Mouse (Mus musculus) right cerebral cortex, adult 18-20 months (tissue): Measurements from ENCODE around the gene Mrpl41.
A peak's percentile ranks its signal among the peaks of the same experiment; 100 is the strongest.

Experiments
- DNase-seq: peaks from one replicate; pipeline ENCODE4 v3.0.0; 2022; ENCODE audit warnings: mixed read lengths

The Mrpl41 gene

DNA sequence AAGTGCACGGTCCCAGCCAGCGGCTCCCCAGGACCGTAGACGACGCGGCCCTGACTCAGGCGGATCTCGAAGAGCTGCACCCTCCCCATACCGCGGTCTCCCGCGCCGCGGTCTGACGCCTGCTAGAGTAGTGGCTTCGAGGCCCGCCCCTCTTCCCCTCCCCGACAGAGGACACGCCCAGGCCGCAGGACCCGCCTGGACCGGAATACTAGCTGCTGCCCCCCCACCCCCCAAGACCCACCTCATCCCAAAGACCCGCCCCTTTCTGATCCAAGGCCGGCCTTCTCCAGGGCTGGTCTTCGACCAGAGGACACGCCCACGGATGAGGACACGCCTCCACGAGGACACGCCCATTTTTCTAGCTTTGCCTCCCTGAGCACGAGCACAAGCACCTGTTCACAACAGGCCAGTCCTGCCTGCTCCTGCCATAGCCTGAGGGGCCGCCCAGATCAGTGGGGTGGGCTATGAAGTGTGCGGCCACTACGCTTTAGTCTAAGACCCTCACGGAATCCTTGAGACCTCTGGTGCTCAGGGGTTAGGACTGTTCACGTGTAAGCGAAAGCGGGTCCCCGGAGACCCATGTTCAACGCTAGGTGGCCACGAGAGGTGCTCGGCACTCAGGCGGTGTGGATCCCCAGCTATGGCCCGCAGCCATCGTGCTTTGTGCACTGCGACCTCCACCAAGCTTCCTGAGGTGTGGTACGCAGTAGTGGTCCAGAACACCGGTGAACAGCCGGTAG is 39.7 kb downstream of the Mrpl41 start, which contains the start of gene Arrdc1:
Arrdc1 (minus strand) TSS at position 196 of the 740 bp plus-strand sequence.
- DNase-seq, result peak; percentile 90

DNA sequence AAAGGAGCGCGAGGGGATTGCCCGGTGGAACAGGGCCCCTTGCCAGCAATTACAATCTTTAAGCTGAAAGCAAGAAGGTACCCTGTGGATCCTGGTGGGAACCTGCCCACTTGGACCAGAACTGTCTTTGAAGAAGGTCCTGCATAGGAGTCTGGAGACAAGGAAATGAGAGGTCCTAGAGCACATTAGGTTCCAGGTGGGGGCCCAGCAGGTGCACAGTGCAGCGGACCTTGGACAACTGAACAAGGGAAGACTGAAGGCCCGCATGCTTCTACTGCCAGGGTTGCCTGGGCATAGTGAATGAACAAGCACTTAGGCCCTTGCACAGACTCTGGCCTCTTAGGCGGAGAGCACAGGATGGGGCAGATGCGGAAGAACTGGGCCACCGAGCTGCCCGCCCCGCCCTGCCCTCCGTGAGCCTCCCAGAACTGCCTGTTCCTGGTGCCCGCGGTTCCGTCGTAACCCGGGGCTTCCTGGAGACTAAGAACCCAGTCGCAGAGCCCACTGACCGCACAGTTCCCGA is 40.4 kb downstream of the Mrpl41 start:
- DNase-seq, result no peak

DNA sequence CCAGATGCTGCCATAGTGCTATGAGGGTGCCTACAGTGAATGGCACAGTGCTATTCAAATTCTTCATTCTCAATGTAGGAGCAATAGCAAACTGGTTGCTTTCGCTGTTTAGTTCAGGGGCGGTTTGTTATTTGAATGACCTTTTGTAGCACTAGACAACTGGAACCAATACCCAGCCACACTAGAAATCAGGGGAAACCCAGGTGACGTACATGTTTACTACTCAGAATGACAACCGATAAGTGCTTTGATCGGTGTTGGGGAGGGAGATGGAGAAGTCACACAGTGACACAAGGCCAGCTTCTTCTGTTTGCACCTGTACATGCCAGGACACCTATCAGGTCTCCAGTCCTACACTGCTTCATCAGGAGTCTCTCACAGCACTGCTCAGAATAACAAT is 45.3 kb downstream of the Mrpl41 start:
- DNase-seq, result no peak

DNA sequence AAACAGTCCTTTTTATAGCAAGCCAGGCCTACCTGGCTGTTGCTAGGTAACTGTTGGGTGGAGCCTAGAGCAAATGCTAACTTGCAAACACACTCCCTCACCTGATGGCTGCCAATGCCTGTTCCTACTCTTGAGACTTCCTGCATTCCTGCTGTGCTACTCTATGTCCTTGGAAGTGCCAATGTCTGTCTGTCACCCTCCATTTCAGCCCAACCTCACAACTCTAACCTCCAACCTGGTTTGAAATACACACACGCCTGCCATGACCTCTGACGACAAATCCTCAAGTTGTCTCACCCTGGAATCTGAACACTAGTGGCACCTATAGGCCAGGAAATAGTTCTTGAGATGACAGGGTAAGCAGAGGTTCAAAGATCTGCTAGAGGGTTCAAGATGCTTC is 45.8 kb downstream of the Mrpl41 start:
- no peak for DNase-seq

DNA sequence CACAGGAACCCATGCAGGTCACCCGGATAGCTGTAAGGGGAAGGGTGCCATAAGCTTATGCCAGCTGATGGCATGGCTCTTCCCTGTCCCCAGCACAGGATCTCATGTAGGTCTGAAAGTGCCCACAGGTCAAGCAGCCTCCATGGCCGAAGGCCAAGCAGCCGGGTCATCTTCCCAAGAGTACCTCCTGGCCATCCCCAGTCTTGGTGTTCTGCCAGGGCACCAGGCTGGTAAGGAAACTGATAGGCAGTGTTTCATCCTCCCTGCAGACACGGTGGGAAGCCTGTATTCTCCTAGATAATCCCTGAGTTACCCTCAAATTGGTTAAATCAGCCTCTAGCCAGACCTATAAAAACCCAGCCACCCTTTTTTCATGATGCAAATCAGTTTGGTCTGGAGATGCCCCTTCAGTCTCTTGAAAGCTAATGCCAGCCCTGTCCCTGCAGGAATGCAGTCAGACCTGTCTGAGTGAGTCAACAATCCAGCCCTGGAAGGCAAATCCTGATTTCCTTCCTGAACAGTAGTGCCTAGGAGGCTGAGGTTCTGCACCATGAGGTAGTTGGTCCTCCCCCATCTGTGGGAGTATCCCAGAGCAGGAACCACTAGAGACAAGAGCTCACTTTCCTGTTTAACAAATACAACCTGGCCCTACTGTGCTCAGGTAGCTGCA is 47.0 kb downstream of the Mrpl41 start:
- no peak for DNase-seq

DNA sequence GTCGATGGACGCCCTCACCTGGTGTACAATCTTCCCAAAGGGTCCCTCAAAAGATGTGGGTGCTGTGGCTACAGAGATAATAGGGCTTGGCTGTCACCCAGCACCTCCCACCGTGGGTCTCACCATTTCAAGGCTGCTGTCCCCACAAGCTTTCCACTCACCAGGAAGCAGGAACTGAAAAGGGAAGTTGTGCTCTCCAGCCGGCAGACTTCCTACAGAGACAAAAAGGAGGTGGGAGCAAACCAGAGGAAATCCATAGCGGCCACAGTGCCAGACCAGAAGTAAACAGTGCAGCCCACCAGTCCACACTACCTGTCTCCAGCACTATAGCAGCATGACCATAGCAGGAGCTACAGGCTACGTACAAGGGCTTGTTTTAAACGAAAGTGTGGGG is 47.9 kb downstream of the Mrpl41 start:
- DNase-seq, result no peak

DNA sequence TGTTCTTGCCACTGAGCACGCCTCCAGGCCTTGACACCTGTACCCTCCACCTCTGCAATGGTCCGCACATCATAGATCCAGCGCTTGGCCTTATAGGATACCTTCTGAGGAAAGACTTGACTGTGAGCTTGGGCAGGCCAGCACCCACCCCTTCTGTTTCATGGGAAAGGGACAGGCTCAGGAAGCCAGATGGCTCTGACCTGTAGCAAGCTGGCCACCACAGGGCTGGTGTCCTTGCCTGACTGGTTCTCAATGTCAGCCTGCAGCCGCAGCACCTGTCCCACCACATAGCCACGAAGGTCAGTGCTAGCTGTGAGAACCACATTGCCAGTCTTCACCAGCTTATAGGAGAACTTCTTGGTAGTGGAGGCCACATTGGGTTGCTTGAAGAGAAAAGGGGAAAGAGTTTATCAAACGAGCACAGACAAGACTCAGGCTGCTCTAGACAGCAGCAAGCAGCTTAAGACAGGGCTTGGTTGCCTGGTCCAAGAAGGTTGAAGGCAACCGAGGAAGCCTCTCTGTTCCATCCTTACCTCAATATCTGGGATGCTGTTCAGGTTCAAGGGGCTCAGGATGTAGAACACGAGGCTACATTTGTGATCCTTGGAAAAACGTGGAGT is 48.4 kb downstream of the Mrpl41 start:
- DNase-seq, result no peak

DNA sequence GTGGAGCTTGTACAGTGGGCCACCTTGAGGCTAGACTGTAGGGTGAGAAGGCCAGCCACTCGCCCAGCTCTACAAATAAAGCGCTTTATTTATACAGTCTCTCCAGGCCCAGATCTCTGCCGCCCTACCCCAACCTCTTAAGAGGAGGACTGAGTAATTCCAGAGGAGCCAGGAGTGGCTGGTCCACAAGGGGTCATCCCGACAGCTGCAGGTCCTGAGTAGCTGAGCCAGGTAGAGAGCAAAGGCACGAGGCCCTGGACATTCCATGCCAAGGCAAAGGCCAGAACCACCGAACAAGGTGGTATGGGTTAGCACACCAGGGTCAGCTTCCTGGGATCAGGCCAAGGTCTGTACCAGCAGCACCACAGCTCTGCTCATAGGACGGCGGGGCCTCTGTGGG is 49.6 kb downstream of the Mrpl41 start:
- DNase-seq, result no peak
